Mouse (Mus musculus): ENCODE data around the gene Btrc. TPM values are rescaled to one million over a fixed set of nuclear protein-coding genes. Genes with fewer than 3 reads are reported as not detected.

The Btrc gene
- total RNA-seq, 1 experiment from 2014 or later, result 16.4 TPM

DNA sequence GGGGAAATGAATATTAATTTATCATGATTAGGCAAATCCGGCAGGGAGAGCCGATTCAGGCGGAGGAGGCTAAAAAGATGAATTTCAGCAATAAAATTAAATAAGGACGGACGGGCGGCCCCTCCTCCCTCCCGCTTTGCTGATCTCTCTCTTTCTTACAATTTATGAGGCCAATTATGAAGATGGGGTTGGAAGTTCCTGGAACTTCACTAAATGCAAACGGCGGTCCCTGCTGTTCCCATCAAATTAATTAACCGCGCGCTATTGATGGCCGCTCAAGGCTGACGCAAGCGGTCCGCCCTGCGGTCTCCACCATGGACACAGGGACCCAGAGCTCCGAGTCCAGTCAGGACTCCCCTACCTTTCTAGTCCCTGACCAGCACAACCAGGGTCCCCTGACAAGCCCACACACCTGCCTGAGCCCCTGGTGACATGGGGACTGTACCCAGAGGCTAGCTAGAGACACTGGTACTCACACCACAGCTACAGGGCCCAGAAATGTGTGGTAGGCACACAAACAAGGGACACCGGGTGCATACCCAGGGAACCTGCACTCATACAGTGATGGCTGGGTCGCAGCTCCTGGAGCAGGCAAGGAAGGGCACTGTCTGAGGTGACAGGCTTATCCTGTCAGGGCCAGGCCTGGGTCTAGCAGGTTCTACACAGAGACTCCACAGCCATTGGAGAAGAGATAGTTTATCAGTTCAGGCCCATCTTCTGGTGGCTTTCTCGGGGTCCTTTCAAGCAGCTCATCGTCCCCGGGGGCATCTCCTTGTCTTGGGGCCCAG is 185.8 kb downstream of the Btrc start:
- no peak for ATAC-seq (replicated peaks; ENCODE audit: insufficient number of reproducible peaks, low FRiP score, low TSS enrichment, poor library complexity, severe bottlenecking)

- no peak for ATAC-seq (replicated peaks; ENCODE audit: insufficient number of reproducible peaks, low FRiP score, low TSS enrichment, poor library complexity, severe bottlenecking)
Observed at GRCm38 (mm10) chr19:45549948-45550347, 186.4 kb downstream of the Btrc start.

- no peak for ATAC-seq (replicated peaks; ENCODE audit: insufficient number of reproducible peaks, low FRiP score, low TSS enrichment, poor library complexity, severe bottlenecking)
Observed at GRCm38 (mm10) chr19:45552187-45552586, 188.7 kb downstream of the Btrc start.

DNA sequence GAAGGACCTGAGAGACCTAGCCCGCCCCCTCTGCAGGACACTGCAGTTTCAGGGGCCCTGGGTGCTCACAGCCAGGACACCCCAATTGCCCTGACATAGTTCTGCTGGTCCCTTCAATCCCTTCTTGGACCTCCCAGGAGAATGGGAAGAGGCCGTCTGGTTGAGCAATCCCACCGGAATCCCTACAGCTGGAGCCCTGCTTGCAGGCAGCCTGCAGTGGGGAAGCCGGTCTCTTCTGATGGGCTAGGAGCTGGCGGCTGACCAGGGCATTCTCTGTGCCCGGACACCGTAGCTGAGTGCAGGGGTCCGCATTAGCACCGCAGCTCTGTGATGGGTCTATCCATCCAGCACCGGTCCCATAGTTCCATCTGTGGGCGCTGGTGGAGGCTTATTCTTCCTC is 190.6 kb downstream of the Btrc start:
- ATAC-seq (replicated peaks; ENCODE audit: insufficient number of reproducible peaks, low FRiP score, low TSS enrichment, poor library complexity, severe bottlenecking), result no peak

DNA sequence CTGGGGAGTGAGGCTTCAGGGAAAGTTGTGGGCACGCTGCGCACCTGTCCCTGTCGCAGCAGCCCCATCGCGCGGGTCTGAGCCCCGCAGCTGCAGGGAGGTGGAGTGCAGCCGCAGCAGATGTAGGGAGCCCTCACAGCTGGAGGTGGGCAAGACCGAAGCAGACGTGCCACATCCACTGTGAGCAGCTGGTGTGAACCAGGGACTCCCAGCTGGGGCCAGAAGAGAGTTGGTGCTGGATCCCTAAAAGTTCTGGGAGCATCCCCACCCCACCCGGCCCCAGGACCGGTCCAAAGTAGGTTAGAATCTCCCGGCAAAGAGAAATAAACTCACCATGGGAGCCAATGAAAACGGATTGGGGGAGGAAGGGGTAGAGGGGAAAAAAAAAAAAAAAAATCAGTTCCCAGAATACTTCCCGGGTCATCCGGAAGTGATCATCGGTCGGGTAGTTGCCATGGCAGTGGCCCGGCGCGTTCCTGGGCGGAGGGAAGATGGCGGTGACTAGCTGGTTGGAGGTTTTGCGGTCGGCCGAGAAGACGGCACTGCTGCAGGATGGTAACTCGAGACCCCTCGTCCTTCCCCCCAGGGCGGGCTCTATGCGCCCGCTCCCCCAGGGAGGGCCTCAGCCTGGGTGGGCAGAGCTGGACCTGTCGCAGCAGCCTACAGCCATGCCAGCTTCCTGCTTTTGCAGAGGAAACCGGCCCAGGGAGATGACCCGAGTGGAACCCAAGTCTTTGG is 196.8 kb downstream of the Btrc start, which contains the start of the genes Poll and Gm17018:
Gene Poll (minus strand): TSS at position 379 of the 738 bp plus-strand sequence.
Gene Gm17018 (plus strand): TSS at position 463 of the 738 bp plus-strand sequence.
- peak; percentile 84 for ATAC-seq (replicated peaks; ENCODE audit: insufficient number of reproducible peaks, low FRiP score, low TSS enrichment, poor library complexity, severe bottlenecking)

GRCm38 (mm10) chr19:45565925-45566715 is 202.6 kb downstream of the Btrc start:
- ATAC-seq (replicated peaks; ENCODE audit: insufficient number of reproducible peaks, low FRiP score, low TSS enrichment, poor library complexity, severe bottlenecking), result no peak

DNA sequence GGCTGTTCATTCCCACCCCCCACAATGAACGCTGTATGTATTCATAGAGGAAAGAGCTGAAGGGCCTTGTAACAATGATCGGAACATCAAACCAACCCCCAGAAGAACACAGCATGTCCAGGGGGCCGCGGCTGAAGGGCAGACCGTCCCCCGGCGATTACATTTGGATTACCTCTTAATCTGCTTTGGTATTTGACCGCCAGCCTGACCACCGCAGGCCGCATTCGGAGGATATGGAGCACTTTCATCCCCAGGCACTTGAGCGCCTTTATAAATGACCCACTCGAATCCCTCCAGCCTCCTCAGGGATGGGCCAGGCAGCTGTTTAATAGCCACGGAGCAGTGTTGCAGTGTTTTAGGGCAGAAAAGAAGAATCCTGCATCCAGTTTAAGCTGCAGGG is 203.8 kb downstream of the Btrc start:
- ATAC-seq (replicated peaks; ENCODE audit: insufficient number of reproducible peaks, low FRiP score, low TSS enrichment, poor library complexity, severe bottlenecking), result no peak

- ATAC-seq (replicated peaks; ENCODE audit: insufficient number of reproducible peaks, low FRiP score, low TSS enrichment, poor library complexity, severe bottlenecking), result no peak
Observed at GRCm38 (mm10) chr19:45573033-45573432, 209.5 kb downstream of the Btrc start.

- peak; percentile 76 for ATAC-seq (replicated peaks; ENCODE audit: insufficient number of reproducible peaks, low FRiP score, low TSS enrichment, poor library complexity, severe bottlenecking)
Observed at GRCm38 (mm10) chr19:45573861-45574267, 210.3 kb downstream of the Btrc start.

DNA sequence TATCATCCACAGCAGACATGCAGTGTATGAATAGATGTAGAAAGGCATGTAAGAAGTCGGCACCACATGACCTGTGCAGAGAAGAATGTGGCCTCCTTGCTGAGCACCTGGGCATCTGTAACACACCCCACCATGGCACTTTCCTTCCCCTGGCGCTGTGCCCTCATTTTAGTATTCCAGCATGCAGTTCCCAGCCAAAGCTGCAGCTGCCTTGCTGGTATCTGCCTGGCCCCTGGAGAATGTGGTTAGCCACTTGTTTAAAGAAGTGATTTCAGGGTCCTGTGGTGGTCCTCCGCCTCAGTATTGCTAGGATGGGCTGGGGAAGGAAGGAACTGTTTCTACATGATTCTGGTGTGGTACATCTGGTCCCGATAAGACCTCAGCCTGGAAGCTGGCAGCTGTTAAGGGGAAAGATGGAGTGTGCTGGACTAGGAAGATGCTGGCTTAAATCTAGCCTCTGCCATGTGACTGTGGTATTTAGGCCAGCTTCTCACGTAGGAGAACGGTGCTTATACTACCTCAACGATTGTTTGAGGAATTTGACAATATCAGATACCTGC is 210.9 kb downstream of the Btrc start:
- no peak for ATAC-seq (replicated peaks; ENCODE audit: insufficient number of reproducible peaks, low FRiP score, low TSS enrichment, poor library complexity, severe bottlenecking)

DNA sequence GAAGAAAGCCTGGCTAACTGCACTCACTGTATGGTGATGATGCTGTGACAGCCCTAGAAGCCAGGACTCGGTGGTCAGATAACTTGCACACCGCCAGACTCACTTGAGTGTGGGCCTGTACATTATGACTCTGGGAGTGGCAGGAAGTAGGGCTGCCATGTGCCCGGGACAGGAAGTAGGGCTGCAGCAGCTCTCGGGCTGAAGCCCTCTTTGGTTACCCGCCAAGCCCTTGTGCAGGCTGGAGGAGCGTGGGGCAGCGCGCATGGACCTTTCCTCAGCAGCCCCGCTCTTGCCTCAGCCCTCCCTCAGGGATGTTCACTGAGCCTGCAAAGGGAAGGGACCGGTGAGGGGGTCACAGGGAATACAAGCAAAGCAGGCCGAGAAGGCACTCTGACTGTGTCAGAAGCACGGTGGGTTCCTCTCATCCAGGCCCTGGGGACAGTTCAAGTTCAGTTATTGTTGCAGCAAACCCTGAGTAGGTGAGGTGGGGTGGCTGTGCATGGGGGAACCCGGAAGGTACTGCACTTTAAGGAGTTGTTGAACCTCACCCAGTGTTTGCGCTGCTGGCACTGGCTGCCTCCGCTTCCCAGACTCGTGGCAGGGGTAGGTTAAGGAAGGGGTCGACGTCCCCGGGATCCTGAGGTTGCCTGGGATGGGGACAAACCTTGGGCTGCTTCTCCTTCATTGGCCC is 211.6 kb downstream of the Btrc start:
- peak; percentile 24; the same call in 1 of the 2 replicates for ATAC-seq (replicated peaks; ENCODE audit: insufficient number of reproducible peaks, low FRiP score, low TSS enrichment, poor library complexity, severe bottlenecking)

DNA sequence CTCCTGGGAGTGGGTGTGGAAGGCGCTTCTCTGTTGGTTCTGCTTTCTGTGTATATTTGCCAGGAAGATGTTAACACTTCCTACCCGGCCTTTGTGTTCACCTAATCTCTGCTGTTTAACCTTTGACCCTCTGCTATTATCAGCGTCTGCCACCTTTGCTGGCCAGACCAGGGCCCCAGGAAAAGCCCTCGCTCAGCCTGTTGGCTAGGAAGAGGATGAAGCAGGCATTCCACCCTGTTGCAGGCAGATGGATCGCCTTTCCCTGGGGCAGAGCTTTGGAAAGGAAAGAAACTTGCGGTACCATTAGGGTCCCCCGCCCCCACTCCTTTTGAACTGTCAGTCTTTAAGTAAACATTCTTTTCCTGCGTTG is 212.1 kb downstream of the Btrc start:
- ATAC-seq (replicated peaks; ENCODE audit: insufficient number of reproducible peaks, low FRiP score, low TSS enrichment, poor library complexity, severe bottlenecking), result 0 out of 2 replicates have a peak, but pooled peaks have one; percentile 27

- no peak for ATAC-seq (replicated peaks; ENCODE audit: insufficient number of reproducible peaks, low FRiP score, low TSS enrichment, poor library complexity, severe bottlenecking)
Observed at GRCm38 (mm10) chr19:45577141-45577750, 213.7 kb downstream of the Btrc start.

DNA sequence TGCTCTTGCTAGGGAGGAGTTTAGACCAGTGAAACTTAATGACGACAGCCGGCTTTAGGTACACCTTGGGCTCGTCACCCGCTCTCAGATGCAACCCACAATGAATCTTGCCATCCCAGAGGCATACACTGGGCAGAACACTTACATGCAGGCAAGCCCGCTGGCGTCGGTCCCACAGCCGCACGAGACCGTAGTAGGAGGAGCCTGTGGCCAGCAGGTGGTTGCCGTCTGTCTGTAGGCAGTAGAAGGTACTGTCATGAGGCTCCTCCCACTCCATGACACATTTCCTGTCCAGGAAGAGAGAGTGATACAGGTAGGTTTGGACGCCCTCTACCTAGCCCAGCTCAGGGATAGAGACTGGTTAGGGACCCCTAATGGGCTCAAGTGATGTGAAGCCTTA is 215.4 kb downstream of the Btrc start:
- no peak for ATAC-seq (replicated peaks; ENCODE audit: insufficient number of reproducible peaks, low FRiP score, low TSS enrichment, poor library complexity, severe bottlenecking)

DNA sequence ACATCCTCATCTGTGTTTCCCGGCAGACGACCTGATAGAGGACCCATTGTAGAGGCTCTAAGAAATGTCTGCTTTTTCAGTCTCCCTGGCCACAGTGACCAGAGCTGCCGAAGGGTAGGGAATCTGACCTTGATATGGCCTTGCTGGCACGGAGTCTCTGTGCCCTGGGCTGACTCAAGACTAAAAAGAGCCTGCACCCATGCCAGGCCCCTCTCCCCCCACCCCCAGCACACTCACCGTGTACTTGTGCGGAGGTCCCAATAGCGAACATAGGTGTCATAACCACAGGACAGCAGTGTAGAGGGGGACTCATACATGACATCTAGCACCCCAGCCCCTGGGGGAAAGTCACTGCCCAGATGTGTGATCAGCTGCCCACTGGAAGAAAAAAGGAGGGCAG is 215.9 kb downstream of the Btrc start:
- ATAC-seq (replicated peaks; ENCODE audit: insufficient number of reproducible peaks, low FRiP score, low TSS enrichment, poor library complexity, severe bottlenecking), result no peak
